Mouse (Mus musculus) stomach, postnatal 0 days (tissue): ENCODE results near the gene Usmg5. TPM values are rescaled to one million over a fixed set of nuclear protein-coding genes. Genes with fewer than 3 reads are reported as not detected.
A peak's percentile ranks its signal among the peaks of the same experiment; 100 is the strongest.

Source experiments
- ATAC-seq: fragments of 200-750 bp; cut with Nextera tagmentation; 2 replicates; pipeline ENCODE4 v1.8.0; 2017; ENCODE audit not compliant: low FRiP score, low TSS enrichment
- DNase-seq: peaks from one replicate; pipeline ENCODE4 v3.0.0-alpha.2; 2016; ENCODE audit warnings: low spot score
- H3K27ac ChIP-seq: fragments of 300-500 bp; sonication (generic); replicated peaks from 2 replicates; pipeline ENCODE4 v1.5.1; 2014; ENCODE audit warnings: mild to moderate bottlenecking, control low read depth
- H3K27me3 ChIP-seq: fragments of 300-500 bp; sonication (generic); 2 replicates; pipeline ENCODE4 v1.6.1; 2014; ENCODE audit warnings: low read length; ENCODE audit not compliant: control insufficient read depth, insufficient read depth
- H3K36me3 ChIP-seq: fragments of 300-500 bp; sonication (generic); 2 replicates; pipeline ENCODE4 v1.6.1; 2014; ENCODE audit warnings: low read length, mixed read lengths; ENCODE audit not compliant: control insufficient read depth, insufficient read depth
- H3K4me1 ChIP-seq: fragments of 300-500 bp; sonication (generic); replicated peaks from 2 replicates; pipeline ENCODE4 v1.6.1; 2014; ENCODE audit warnings: antibody characterized with exemption; ENCODE audit not compliant: control insufficient read depth, insufficient read depth
- H3K4me2 ChIP-seq: fragments of 300-500 bp; sonication (generic); replicated peaks from 2 replicates; pipeline ENCODE4 v1.6.1; 2014; ENCODE audit warnings: low read depth, mild to moderate bottlenecking, control low read depth, moderate library complexity
- H3K4me3 ChIP-seq: fragments of 300-500 bp; sonication (generic); 2 replicates; pipeline ENCODE4 v1.5.1; 2014; ENCODE audit warnings: low read depth, low read length, control low read depth
- H3K9ac ChIP-seq: fragments of 300-500 bp; sonication (generic); 2 replicates; pipeline ENCODE4 v1.6.1; 2014; ENCODE audit warnings: mild to moderate bottlenecking, low read length, control low read depth, mixed read lengths
- H3K9me3 ChIP-seq: fragments of 300-500 bp; sonication (generic); 2 replicates; pipeline ENCODE4 v1.6.1; 2016; ENCODE audit warnings: low read length; ENCODE audit not compliant: control insufficient read depth
- CTCF ChIP-seq: IDR thresholded peaks from 2 replicates; pipeline ENCODE4 v1.5.1; 2016; ENCODE audit warnings: antibody characterized with exemption, low read depth, mild to moderate bottlenecking, moderate library complexity
- EP300 ChIP-seq: optimal IDR thresholded peaks from 2 replicates; pipeline ENCODE3; 2016; ENCODE audit warnings: antibody characterized with exemption
- WGBS: fragments of 180-500 bp; shearing (Covaris S2); extraction: QIAGEN DNeasy Blood & Tissue Kit; methylation state at CpG from one replicate; pipeline ENCODE4 v1.1.7; 2014; 5-methylcytosine and 5-hydroxymethylcytosine counted together
- polyA plus RNA-seq: library from polyadenylated mRNA; unstranded; fragments of >200 nt; fragmentation: Nextera tagmentation; extraction: Ambion mirVana; gene quantifications from 2 replicates; pipeline ENCODE4 v1.2.1, GENCODE M21; 2015

The Usmg5 gene
- polyA plus RNA-seq, 1 experiment from 2014 or later, result 1,847 TPM

GRCm38 (mm10) chr19:47067924-47068611 lies 22.4 kb downstream of the Usmg5 start:
- TF ChIP-seq CTCF (peak; percentile 45), EP300 (no peak)
- Histone ChIP-seq H3K4me3 (peak overlapping the region; percentile 98), H3K9me3 (no peaks in the 10 kb centered on the region), H3K9ac (peak overlapping the region; percentile 94), H3K27ac (peak overlapping the region; percentile 93), H3K4me1 (no peaks in the 10 kb centered on the region), H3K27me3 (no peaks in the 10 kb centered on the region), H3K36me3 (0 out of 2 replicates have a peak, but pooled peaks cover 2% of the 10 kb centered on the region), H3K4me2 (peak overlapping the region; percentile 70)
- ATAC-seq (peak; percentile 94), DNase-seq (peak; percentile 89)
- WGBS, result 0% methylated on average over 29 of the region's 72 CpGs

GRCm38 (mm10) chr19:47067096-47067882 lies 23.2 kb downstream of the Usmg5 start, which contains the start of gene Taf5:
Gene Taf5 (plus strand): TSS chr19:47067746.
- H3K36me3 ChIP-seq, result 0 out of 2 replicates have a peak, but pooled peaks cover 2% of the 10 kb centered on the region
- H3K9ac ChIP-seq, result peak within 1 kb of the TSS; percentile 94
- no peaks in the 10 kb centered on the region for H3K4me1 ChIP-seq
- no peaks in the 10 kb centered on the region for H3K9me3 ChIP-seq
- DNase-seq, result peak; percentile 98
- no peaks in the 10 kb centered on the region for H3K27me3 ChIP-seq
- peak; percentile 85 for ATAC-seq
- peak within 1 kb of the TSS; percentile 93 for H3K27ac ChIP-seq
- H3K4me2 ChIP-seq, result peak within 1 kb of the TSS; percentile 70
- 10% methylated on average over 43 of the region's 49 CpGs for WGBS
- TF ChIP-seq CTCF, result peak; percentile 45
- no peak for TF ChIP-seq EP300
- H3K4me3 ChIP-seq, result peak within 1 kb of the TSS; percentile 98

- TF ChIP-seq EP300 (no peak), CTCF (peak; percentile 44)
- 90% methylated on average over 3 of the region's 3 CpGs for WGBS
- H3K4me3 ChIP-seq, result no peak overlapping the region
- DNase-seq, result no peak
- H3K9ac ChIP-seq, result no peak overlapping the region
- no peaks in the 10 kb centered on the region for H3K4me1 ChIP-seq
- no peak overlapping the region for H3K27ac ChIP-seq
- no peak for ATAC-seq
- H3K27me3 ChIP-seq, result no peaks in the 10 kb centered on the region
- H3K4me2 ChIP-seq, result no peak overlapping the region
- no peaks in the 10 kb centered on the region for H3K9me3 ChIP-seq
- no peaks in the 10 kb centered on the region for H3K36me3 ChIP-seq
Observed at GRCm38 (mm10) chr19:47065860-47066259, 24.6 kb downstream of the Usmg5 start.

- H3K36me3 ChIP-seq, result no peaks in the 10 kb centered on the region
- H3K4me2 ChIP-seq, result no peak overlapping the region
- no peak for TF ChIP-seq CTCF
- TF ChIP-seq EP300, result no peak
- no peak for ATAC-seq
- no peak for DNase-seq
- H3K27ac ChIP-seq, result no peak overlapping the region
- no peaks in the 10 kb centered on the region for H3K9me3 ChIP-seq
- H3K4me3 ChIP-seq, result no peak overlapping the region
- no peaks in the 10 kb centered on the region for H3K27me3 ChIP-seq
- H3K9ac ChIP-seq, result no peak overlapping the region
- 48% methylated on average over 1 of the region's 1 CpGs for WGBS
- no peaks in the 10 kb centered on the region for H3K4me1 ChIP-seq
Observed at GRCm38 (mm10) chr19:47057684-47058083, 32.8 kb downstream of the Usmg5 start.

- TF ChIP-seq EP300 (no peak), CTCF (no peak)
- Histone ChIP-seq H3K4me2 (no peak overlapping the region), H3K9ac (no peak overlapping the region), H3K36me3 (no peaks in the 10 kb centered on the region), H3K4me1 (peaks cover 3% of the 10 kb centered on the region; the same call in 1 of the 2 replicates), H3K4me3 (no peak overlapping the region), H3K9me3 (no peaks in the 10 kb centered on the region), H3K27me3 (no peaks in the 10 kb centered on the region), H3K27ac (no peak overlapping the region)
- 55% methylated on average over 4 of the region's 4 CpGs for WGBS
- DNase-seq, result peak; percentile 69
- ATAC-seq, result peak; percentile 86
Observed at GRCm38 (mm10) chr19:47053471-47053870, 37.0 kb downstream of the Usmg5 start.
